Mouse (Mus musculus) CD4-positive, CD25-positive, alpha-beta regulatory T cell, adult 9 weeks (primary cell): Measurements from ENCODE around the gene Trim31. TPM values are rescaled to one million over a fixed set of nuclear protein-coding genes. Genes with fewer than 3 reads are reported as not detected.

Experiments used
- polyA plus RNA-seq: library from polyadenylated mRNA; unstranded; fragments of 100-300 nt; shearing (Covaris generic); gene quantifications from one replicate; pipeline ENCODE4 v1.2.1, GENCODE M21; 2017

Trim31 gene
- not detected for polyA plus RNA-seq

GRCm38 (mm10) chr17:36897552-36898205, at the start of gene Trim31:
Gene Trim31, plus strand, starts transcription at chr17:36898118.

GRCm38 (mm10) chr17:36866719-36867527, 31.0 kb upstream of the Trim31 start, which contains the start of gene Trim15:
Gene Trim15, minus strand, starts transcription at chr17:36867210.

GRCm38 (mm10) chr17:36869284-36869954, 28.5 kb upstream of the Trim31 start, which contains the start of gene Trim10:
Gene Trim10, plus strand, starts transcription at chr17:36869574.

DNA sequence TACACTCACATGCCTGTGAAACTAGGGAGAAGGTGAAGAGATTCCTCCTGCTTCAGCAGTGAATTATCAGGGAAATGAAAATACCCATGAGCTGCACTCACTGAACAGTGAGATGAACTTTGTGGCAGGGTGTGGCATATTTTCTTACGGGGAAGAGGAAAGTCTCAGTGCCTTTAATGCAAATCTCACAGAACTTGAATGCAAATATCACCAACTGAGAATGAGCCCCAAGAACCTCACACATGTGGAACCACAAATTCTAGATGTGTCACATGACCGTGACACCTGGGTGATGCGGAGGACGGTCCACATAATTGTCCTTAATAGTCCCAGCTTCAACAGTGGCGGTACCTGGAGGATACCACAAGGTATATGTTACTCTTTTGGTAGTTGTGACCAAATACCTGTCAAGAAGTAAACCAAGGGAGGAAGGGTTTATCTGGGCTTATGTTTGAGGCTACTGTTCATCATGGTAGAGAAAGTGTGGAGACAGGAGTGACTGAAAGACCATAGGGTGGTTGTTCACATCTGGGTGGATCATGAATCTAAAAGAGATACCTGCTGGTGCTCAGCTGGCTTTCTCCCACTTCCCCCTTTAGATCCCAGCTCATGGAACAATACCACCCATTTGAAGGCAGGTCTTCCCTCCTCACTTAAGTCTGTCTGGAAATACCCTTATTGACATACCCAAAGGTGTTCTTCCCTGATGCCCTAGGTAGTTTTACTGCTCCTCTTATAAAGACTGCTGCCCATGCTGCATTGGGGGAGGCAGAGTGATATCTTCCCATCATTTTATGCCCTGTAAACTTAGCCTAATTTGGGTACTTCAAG, 7.6 kb upstream of the Trim31 start, which contains the start of gene Trim40:
TSS of gene Trim40 (minus strand) at position 51 of the 831 bp plus-strand sequence.

DNA sequence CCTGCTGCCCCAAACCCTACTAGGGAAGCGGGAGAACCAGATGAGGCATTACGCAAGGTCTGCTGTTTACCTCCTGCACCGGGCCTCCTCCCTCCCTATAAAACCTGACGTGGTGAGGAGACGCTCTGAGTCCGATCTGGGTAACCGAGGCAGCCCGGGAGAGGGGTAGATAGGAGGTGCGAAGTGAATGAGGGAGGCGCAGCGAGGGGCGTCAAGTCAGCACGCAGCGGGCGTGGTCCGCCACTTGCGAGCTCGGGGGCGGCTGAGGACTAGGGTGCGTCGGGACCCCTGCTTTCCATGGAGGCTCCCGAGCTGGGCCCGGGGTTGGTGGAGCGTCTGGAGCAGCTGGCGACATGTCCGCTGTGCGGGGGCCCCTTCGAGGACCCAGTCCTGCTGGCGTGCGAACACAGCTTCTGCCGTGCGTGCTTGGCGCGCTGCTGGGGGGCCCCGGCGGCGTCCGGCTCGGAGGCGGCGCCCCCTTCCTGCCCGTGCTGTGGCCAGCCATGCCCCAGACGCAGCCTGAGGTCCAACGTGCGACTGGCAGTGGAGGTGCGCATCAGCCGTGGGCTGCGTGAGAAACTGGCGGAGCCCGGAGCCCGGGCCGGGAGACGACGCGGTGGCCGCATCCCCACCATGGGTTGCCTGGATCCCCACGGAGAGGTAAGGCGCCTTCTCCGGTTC, 45.0 kb downstream of the Trim31 start, which contains the start of gene Rnf39:
TSS of gene Rnf39 (plus strand) at position 128 of the 681 bp plus-strand sequence.

GRCm38 (mm10) chr17:36950981-36951947, 53.3 kb downstream of the Trim31 start, which contains the start of gene Ppp1r11:
Gene Ppp1r11, minus strand, starts transcription at chr17:36951741.

GRCm38 (mm10) chr17:36957999-36958743, 60.3 kb downstream of the Trim31 start, which contains the start of the genes Znrd1 and Znrd1as:
Gene Znrd1, minus strand, starts transcription at chr17:36958559.
Gene Znrd1as, plus strand, starts transcription at chr17:36958592.

Other genes starting within 250 kb of the Trim31 start
- not detected for gene H2-M1, start 225.9 kb upstream of the Trim31 start, polyA plus RNA-seq
- not detected for gene H2-M10.5, start 125.2 kb upstream of the Trim31 start, polyA plus RNA-seq
- not detected for gene H2-M10.6, start 85.9 kb upstream of the Trim31 start, polyA plus RNA-seq
- gene Trim26, start 61.0 kb upstream of the Trim31 start, polyA plus RNA-seq, result 178 TPM
- 0.31 TPM for gene Trim15, start 30.9 kb upstream of the Trim31 start, polyA plus RNA-seq
- gene Trim10, start 28.5 kb upstream of the Trim31 start, polyA plus RNA-seq, result not detected
- not detected for gene Trim40, start 8.0 kb upstream of the Trim31 start, polyA plus RNA-seq
- not detected for gene Rnf39, start 44.8 kb downstream of the Trim31 start, polyA plus RNA-seq
- 176 TPM for gene Ppp1r11, start 53.6 kb downstream of the Trim31 start, polyA plus RNA-seq
- gene Znrd1, start 60.4 kb downstream of the Trim31 start, polyA plus RNA-seq, result 108 TPM
- 4.0 TPM for gene Znrd1as, start 60.5 kb downstream of the Trim31 start, polyA plus RNA-seq
- gene 2410137M14Rik, start 83.1 kb downstream of the Trim31 start, polyA plus RNA-seq, result not detected
- gene H2-M5, start 91.4 kb downstream of the Trim31 start, polyA plus RNA-seq, result 0.20 TPM
- gene Zfp57, start 103.0 kb downstream of the Trim31 start, polyA plus RNA-seq, result not detected
- not detected for gene Mog, start 125.3 kb downstream of the Trim31 start, polyA plus RNA-seq
- gene Gabbr1, start 147.8 kb downstream of the Trim31 start, polyA plus RNA-seq, result 10.5 TPM
- gene Olfr90, start 190.4 kb downstream of the Trim31 start, polyA plus RNA-seq, result 0.09 TPM
- gene Olfr91, start 200.2 kb downstream of the Trim31 start, polyA plus RNA-seq, result not detected
- gene Olfr92, start 222.0 kb downstream of the Trim31 start, polyA plus RNA-seq, result not detected